Mouse (Mus musculus): Measurements from ENCODE around the gene Ice1.

Gene Ice1

DNA sequence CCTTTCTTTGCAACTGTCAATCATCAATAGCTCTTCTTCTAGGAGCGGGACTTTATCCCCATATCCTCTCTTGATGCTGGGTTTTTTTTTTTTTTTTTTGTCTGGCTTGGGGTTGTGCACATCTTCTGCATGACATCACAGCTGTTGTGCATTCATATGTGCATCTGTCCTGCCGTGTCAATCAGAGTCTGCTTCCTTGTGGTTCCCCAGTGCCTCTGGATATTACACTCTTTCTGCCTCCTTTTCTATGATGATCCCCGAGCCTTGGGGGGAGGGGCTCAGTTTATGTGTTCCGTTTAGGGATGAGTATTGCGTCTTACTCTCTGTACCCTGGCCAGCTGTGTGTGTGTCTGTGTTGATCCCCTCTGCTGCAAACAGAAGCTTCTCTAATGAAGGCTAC lies 84.0 kb downstream of the Ice1 start:
- DNase-seq, result no peak

- no peak for DNase-seq
Observed at GRCm38 (mm10) chr13:70547457-70547856, 90.0 kb downstream of the Ice1 start.

DNA sequence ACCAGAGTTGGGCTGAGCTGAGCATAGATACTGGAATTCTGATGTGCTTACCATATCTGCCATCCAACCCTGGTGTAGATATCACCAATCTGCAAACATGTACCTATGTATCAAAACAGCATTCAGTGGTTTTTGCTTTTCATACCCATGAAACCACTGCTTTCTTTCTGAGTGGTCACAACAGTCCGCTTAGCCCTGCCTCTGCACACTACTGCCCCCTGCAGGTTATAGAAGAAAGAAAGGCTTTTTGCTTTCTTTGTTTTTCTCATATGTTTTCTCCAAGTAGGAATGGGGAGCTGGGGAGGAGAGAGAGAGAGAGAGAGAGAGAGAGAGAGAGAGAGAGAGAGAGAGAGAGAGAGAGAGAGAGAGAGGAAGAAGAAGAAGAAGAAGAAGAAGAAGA lies 92.2 kb downstream of the Ice1 start:
- no peak for DNase-seq

DNA sequence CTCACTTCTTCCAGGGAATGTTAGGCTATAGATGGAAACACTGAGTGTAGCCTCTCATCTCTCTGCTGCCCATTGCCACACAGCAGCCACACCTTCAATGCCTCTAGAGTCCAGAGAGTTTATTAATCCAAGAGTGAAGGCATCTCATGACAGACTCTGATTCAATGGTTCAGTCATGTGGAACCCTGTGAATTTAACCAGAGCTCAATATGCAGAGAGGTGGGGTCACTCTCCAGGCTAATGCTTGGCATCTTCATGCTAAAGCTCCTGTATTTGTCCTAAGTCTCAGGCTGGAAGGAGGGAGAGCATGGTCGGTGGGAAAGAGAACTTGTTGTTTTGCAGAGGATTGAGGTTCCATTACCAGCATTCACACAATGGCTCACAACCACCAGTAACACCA lies 97.6 kb downstream of the Ice1 start:
- DNase-seq, result no peak

- no peak for DNase-seq
Observed at GRCm38 (mm10) chr13:70533412-70533811, 104.0 kb downstream of the Ice1 start.

DNA sequence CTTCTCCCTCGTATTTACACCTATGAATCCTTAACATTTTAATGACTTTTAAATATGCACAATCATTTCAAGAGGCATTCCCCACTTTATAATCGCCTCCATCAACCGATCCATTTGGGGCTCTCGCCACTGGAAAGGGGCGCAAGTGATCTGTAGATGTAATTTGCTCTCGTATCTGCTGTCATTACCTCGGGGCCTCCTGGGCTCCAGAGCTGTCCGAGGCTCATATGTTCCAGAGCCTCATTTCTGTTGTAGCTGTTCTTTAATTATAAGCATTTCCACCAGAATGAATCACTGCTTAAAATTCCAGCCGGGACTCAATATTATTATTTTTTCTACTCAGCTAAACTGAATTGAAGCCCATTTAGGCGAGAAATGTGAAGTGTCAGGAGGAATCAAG lies 104.7 kb downstream of the Ice1 start:
- no peak for DNase-seq

DNA sequence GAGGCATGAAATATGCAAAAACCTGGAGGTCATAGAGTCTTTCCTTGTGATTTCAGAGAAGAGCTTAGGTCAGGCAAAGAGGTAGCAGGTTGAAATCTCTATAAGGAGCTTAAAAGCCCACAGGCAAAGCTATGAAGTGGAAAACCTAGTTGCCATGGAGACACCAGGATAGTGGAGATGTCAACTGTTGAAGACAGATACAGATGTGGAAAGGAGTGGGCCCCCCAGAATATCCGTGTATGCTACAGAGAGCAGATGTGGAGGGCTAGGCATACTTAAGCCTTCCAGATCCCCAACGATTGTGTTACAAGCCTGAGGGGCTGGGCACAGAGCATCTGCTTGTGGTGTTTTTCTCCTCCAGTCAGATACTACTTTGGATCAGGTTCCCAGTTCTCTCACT lies 119.8 kb downstream of the Ice1 start:
- DNase-seq, result no peak

DNA sequence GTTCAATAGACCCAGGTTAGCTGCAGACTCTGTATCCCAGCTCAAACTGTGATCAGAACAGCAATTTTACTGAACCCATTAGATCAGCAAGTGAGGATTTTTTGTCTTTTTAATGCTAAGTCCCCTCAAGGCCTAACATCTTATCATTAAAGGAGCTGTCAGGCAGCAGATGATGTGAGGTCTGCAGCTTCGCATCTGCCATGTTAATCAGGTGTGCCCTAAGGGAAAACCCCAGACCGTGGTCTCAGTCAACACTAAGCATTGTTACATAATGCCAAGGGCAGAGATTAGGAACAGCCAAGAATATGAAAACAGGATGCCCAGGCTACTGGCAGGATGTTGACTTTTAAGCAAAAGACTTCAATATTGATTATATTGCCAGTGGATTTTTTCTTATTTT lies 122.4 kb downstream of the Ice1 start:
- DNase-seq, result no peak

GRCm38 (mm10) chr13:70510199-70510598 lies 127.2 kb downstream of the Ice1 start:
- no peak for DNase-seq

DNA sequence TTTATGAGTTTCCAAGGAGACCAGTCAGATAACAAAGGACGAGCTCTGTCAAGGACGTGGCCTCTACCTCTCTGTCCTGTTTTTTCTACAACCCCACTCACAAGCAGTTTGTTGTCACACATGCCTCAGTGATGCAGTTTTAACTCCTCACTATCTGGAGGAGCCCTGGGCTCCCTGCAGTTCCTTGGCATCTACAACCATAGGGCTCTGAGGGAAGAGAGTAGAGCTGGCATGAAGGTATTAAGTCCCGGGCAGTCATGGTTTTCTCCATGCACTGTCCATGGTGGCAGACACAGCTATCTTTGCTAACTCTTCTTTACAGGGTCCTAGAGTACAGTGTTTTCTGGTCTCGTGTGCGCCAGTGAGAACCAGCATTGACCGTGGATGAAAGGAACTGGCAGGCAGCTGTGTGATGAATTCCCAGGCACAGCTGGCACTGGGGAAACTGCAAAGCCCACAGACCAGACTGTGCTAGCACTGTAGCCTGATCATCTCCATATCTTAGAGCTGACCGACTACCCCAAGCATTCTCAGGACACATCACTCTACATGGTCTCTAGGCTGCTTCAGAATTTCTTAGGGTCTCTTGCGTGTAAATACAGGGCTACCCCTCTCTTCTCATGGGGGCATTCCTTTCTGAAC lies 127.9 kb downstream of the Ice1 start:
- DNase-seq, result no peak

DNA sequence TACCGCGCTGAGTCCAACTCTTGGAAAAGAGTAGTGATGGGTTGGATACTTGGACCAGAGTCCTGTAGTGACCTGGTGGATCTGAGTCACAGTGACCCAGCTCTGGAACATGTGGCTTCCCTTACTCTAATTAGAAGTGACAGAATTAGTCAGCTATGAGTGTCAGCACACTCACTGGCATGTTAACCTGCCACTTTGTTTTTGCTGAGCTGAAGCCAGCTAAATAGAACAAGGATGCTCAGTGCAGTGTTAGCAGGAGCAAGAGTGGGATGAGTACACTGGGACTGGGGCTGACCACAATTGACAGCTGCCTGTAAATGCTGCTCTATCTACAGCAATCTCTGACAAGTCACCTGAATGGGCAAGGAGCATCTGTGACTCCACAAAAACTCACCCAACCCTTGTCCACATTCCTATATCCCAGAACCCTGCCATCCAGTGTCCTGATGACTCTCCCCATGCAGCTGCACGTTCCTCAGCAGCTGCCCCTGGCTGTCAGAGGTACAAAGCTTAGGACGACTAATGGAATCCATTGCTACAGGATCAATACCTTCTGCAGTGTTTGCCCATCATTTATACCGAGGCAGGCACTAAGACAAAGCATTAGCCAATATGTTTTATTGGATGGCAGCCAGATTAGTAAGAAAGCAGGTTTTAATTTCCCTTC lies 128.6 kb downstream of the Ice1 start:
- DNase-seq, result no peak

All from cerebellum, adult 9-11 months (tissue).